Mouse (Mus musculus): ENCODE results near the gene Pbx4. TPM values are rescaled to one million over a fixed set of nuclear protein-coding genes. Genes with fewer than 3 reads are reported as not detected.

The Pbx4 gene
- polyA plus RNA-seq, 1 experiment from 2014 or later, result 2.7 TPM

GRCm38 (mm10) chr8:69793666-69794065 lies 38.6 kb upstream of the Pbx4 start:
- no peak for DNase-seq
- no peaks in the 10 kb centered on the region for H3K27me3 ChIP-seq (ENCODE audit: insufficient read depth, low read length)
- H3K9ac ChIP-seq (replicated peaks), result no peak overlapping the region
- H3K27ac ChIP-seq (ENCODE audit: low read depth), result no peak overlapping the region
- H3K4me3 ChIP-seq (ENCODE audit: low read depth, low read length), result no peak overlapping the region
- 95% methylated on average over 4 of the region's 4 CpGs for WGBS (ENCODE audit: insufficient replicate concordance)
- H3K36me3 ChIP-seq (replicated peaks; ENCODE audit: insufficient read depth, low read length), result peaks cover 49% of the 10 kb centered on the region
- peaks cover 24% of the 10 kb centered on the region for H3K4me1 ChIP-seq (ENCODE audit: insufficient read depth)
- no peak overlapping the region for H3K4me2 ChIP-seq (ENCODE audit: low read depth, low read length)
- no peaks in the 10 kb centered on the region for H3K9me3 ChIP-seq (ENCODE audit: low read length)
- no peak for ATAC-seq
- TF ChIP-seq EP300 (IDR thresholded peaks at IDR 0.05; ENCODE audit: low read depth) (no peak), CTCF (IDR thresholded peaks at IDR 0.05; ENCODE audit: low read depth) (no peak)

GRCm38 (mm10) chr8:69794096-69794495 lies 38.2 kb upstream of the Pbx4 start:
- Histone ChIP-seq H3K4me3 (ENCODE audit: low read depth, low read length) (no peak overlapping the region), H3K27ac (ENCODE audit: low read depth) (no peak overlapping the region), H3K36me3 (replicated peaks; ENCODE audit: insufficient read depth, low read length) (peaks cover 52% of the 10 kb centered on the region), H3K4me1 (ENCODE audit: insufficient read depth) (peaks cover 23% of the 10 kb centered on the region), H3K9ac (replicated peaks) (no peak overlapping the region), H3K4me2 (ENCODE audit: low read depth, low read length) (no peak overlapping the region), H3K27me3 (ENCODE audit: insufficient read depth, low read length) (no peaks in the 10 kb centered on the region), H3K9me3 (ENCODE audit: low read length) (no peaks in the 10 kb centered on the region)
- WGBS (ENCODE audit: insufficient replicate concordance), result 94% methylated on average over 3 of the region's 3 CpGs
- ATAC-seq (no peak), DNase-seq (no peak)
- TF ChIP-seq CTCF (IDR thresholded peaks at IDR 0.05; ENCODE audit: low read depth), result no peak
- TF ChIP-seq EP300 (IDR thresholded peaks at IDR 0.05; ENCODE audit: low read depth), result no peak

- DNase-seq (no peak), ATAC-seq (no peak)
- H3K36me3 ChIP-seq (replicated peaks; ENCODE audit: insufficient read depth, low read length), result peaks cover 60% of the 10 kb centered on the region
- H3K9me3 ChIP-seq (ENCODE audit: low read length), result no peaks in the 10 kb centered on the region
- H3K4me1 ChIP-seq (ENCODE audit: insufficient read depth), result peaks cover 15% of the 10 kb centered on the region
- H3K4me2 ChIP-seq (ENCODE audit: low read depth, low read length), result no peak overlapping the region
- no peak overlapping the region for H3K27ac ChIP-seq (ENCODE audit: low read depth)
- TF ChIP-seq EP300 (IDR thresholded peaks at IDR 0.05; ENCODE audit: low read depth), result no peak
- TF ChIP-seq CTCF (IDR thresholded peaks at IDR 0.05; ENCODE audit: low read depth), result no peak
- 90% methylated on average over 6 of the region's 6 CpGs for WGBS (ENCODE audit: insufficient replicate concordance)
- no peak overlapping the region for H3K4me3 ChIP-seq (ENCODE audit: low read depth, low read length)
- H3K9ac ChIP-seq (replicated peaks), result no peak overlapping the region
- no peaks in the 10 kb centered on the region for H3K27me3 ChIP-seq (ENCODE audit: insufficient read depth, low read length)
Observed at GRCm38 (mm10) chr8:69794901-69795300, 37.4 kb upstream of the Pbx4 start.

GRCm38 (mm10) chr8:69796721-69797345 lies 35.5 kb upstream of the Pbx4 start:
- H3K9me3 ChIP-seq (ENCODE audit: low read length), result no peaks in the 10 kb centered on the region
- peaks cover 14% of the 10 kb centered on the region for H3K4me1 ChIP-seq (ENCODE audit: insufficient read depth)
- peaks cover 78% of the 10 kb centered on the region for H3K36me3 ChIP-seq (replicated peaks; ENCODE audit: insufficient read depth, low read length)
- no peak for DNase-seq
- no peak for TF ChIP-seq EP300 (IDR thresholded peaks at IDR 0.05; ENCODE audit: low read depth)
- no peak for TF ChIP-seq CTCF (IDR thresholded peaks at IDR 0.05; ENCODE audit: low read depth)
- 93% methylated on average over 16 of the region's 16 CpGs for WGBS (ENCODE audit: insufficient replicate concordance)
- no peaks in the 10 kb centered on the region for H3K27me3 ChIP-seq (ENCODE audit: insufficient read depth, low read length)
- ATAC-seq, result no peak
- H3K4me2 ChIP-seq (ENCODE audit: low read depth, low read length), result no peak overlapping the region
- no peak overlapping the region for H3K4me3 ChIP-seq (ENCODE audit: low read depth, low read length)
- no peak overlapping the region for H3K27ac ChIP-seq (ENCODE audit: low read depth)
- H3K9ac ChIP-seq (replicated peaks), result no peak overlapping the region

GRCm38 (mm10) chr8:69797661-69798060 lies 34.6 kb upstream of the Pbx4 start:
- H3K27me3 ChIP-seq (ENCODE audit: insufficient read depth, low read length), result no peaks in the 10 kb centered on the region
- H3K4me3 ChIP-seq (ENCODE audit: low read depth, low read length), result no peak overlapping the region
- no peaks in the 10 kb centered on the region for H3K9me3 ChIP-seq (ENCODE audit: low read length)
- 93% methylated on average over 10 of the region's 10 CpGs for WGBS (ENCODE audit: insufficient replicate concordance)
- peaks cover 5% of the 10 kb centered on the region for H3K4me1 ChIP-seq (ENCODE audit: insufficient read depth)
- H3K27ac ChIP-seq (ENCODE audit: low read depth), result no peak overlapping the region
- ATAC-seq (no peak), DNase-seq (no peak)
- H3K36me3 ChIP-seq (replicated peaks; ENCODE audit: insufficient read depth, low read length), result peaks cover 86% of the 10 kb centered on the region
- TF ChIP-seq EP300 (IDR thresholded peaks at IDR 0.05; ENCODE audit: low read depth) (no peak), CTCF (IDR thresholded peaks at IDR 0.05; ENCODE audit: low read depth) (no peak)
- H3K4me2 ChIP-seq (ENCODE audit: low read depth, low read length), result no peak overlapping the region
- H3K9ac ChIP-seq (replicated peaks), result no peak overlapping the region

GRCm38 (mm10) chr8:69799261-69799660 lies 33.0 kb upstream of the Pbx4 start:
- H3K4me3 ChIP-seq (ENCODE audit: low read depth, low read length), result no peak overlapping the region
- no peaks in the 10 kb centered on the region for H3K27me3 ChIP-seq (ENCODE audit: insufficient read depth, low read length)
- no peaks in the 10 kb centered on the region for H3K9me3 ChIP-seq (ENCODE audit: low read length)
- no peak for ATAC-seq
- 89% methylated on average over 8 of the region's 8 CpGs for WGBS (ENCODE audit: insufficient replicate concordance)
- no peaks in the 10 kb centered on the region for H3K4me1 ChIP-seq (ENCODE audit: insufficient read depth)
- no peak overlapping the region for H3K4me2 ChIP-seq (ENCODE audit: low read depth, low read length)
- no peak for DNase-seq
- peaks cover 94% of the 10 kb centered on the region for H3K36me3 ChIP-seq (replicated peaks; ENCODE audit: insufficient read depth, low read length)
- H3K27ac ChIP-seq (ENCODE audit: low read depth), result no peak overlapping the region
- no peak overlapping the region for H3K9ac ChIP-seq (replicated peaks)
- TF ChIP-seq CTCF (IDR thresholded peaks at IDR 0.05; ENCODE audit: low read depth), result no peak
- TF ChIP-seq EP300 (IDR thresholded peaks at IDR 0.05; ENCODE audit: low read depth), result no peak
